11 mouse cellular contexts compared by ENCODE assay signal in the genomic region with DNA sequence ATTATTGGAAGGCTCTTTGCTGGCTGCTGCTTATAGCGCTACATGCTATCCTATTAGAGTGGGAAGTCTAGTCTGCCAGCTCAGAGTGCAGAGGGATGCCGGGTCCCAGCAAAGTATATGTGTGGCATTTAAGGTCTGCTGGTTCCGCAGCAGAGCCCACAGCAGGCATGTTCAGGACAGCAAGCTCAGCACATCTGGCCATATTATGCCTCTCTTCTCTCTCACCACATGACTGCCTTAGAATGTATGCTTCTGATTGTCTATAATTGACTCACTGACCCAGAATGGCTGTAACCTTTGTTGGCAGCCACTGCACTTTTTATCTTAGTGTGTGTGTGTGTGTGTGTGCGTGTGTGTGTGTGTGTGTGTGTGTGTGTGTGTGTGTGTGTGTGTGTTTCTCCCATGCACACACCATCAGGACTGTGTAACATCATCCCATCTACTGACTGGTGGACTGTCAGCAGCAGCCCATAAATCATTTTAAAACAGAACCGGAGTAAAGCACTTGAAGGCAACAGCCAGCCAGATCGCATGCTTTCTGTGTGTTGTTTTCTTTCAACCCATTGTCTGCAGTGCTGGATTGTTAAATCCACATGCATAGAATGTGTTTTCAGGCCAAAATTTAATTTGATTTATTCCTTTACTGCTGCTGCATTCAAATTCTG.
DNase-seq lines count a peak whose midpoint lies in the region; ATAC-seq and TF ChIP-seq lines count a peak whose summit lies in the region.
"Had no signal": no experiment of that assay in that cellular context is flagged by ENCODE, and none has a peak within 500 bp of the region (broad histone marks: within the 10 kb centered on the region; RNA-seq: fewer than 3 reads in every experiment).

No protein-coding gene starts in this region.

- peak; percentile 52; the same call in 1 of the 2 replicates for ATAC-seq in midbrain, embryonic 12.5 days (ENCODE audit: low FRiP score, low read depth)

- 76% methylated on average over 6 of the region's 6 CpGs for WGBS in heart, adult 2 months
- WGBS in midbrain, embryonic 12.5 days = 63% methylated on average over 6 of the region's 6 CpGs

- no peaks in the 10 kb centered on the region for H3K9me3 ChIP-seq in midbrain, embryonic 12.5 days
- H3K9me3 ChIP-seq: heart, embryonic 12.5 days had no signal

- H3K4me3 ChIP-seq in heart, adult 2 months = no peak overlapping the region
- no peak overlapping the region for H3K4me3 ChIP-seq in midbrain, embryonic 12.5 days
- H3K4me3 ChIP-seq: heart, embryonic 12.5 days; left cerebral cortex, adult 2 months had no signal

- peaks cover 3% of the 10 kb centered on the region for H3K4me1 ChIP-seq in heart, adult 2 months (ENCODE audit: control insufficient read depth, insufficient read depth, low read length)
- peaks cover 13% of the 10 kb centered on the region for H3K4me1 ChIP-seq in midbrain, embryonic 12.5 days

- intact Hi-C loops in heart, adult 2 months (cut with DNase I) = no loop called here

- DNase-seq in heart, adult 11 months = peak; percentile 49
- DNase-seq in heart, adult 2 months = no peak
- peak; percentile 37 for DNase-seq in MN1 (ENCODE audit: low spot score)
- DNase-seq in forelimb bud, embryonic 11.5 days (ENCODE audit: low read depth, low spot score) = peak; percentile 59
- no peak for DNase-seq in cerebellum, postnatal 4 days (ENCODE audit: low spot score in 2 of 2)
- DNase-seq in right cerebral cortex, postnatal 14 days = no peak
- no peak for DNase-seq in gastrocnemius, adult 8-10 months (ENCODE audit: low spot score in 2 of 2)
- DNase-seq: cerebellum, adult 9-10 months had no signal

- no peak for TF ChIP-seq CTCF in heart, adult 2 months (IDR thresholded peaks at IDR 0.05)

- TF ChIP-seq POLR2A in heart, adult 2 months (IDR thresholded peaks at IDR 0.05; ENCODE audit: insufficient read depth, low read depth, low read length) = no peak

- H3K9ac ChIP-seq in heart, adult 2 months (ENCODE audit: low read depth, low read length) = no peak overlapping the region
- no peak overlapping the region for H3K9ac ChIP-seq in midbrain, embryonic 12.5 days (replicated peaks)
- H3K9ac ChIP-seq: heart, embryonic 12.5 days had no signal

- no peaks in the 10 kb centered on the region for H3K36me3 ChIP-seq in heart, adult 2 months (ENCODE audit: control insufficient read depth, insufficient read depth, low read length)
- no peaks in the 10 kb centered on the region for H3K36me3 ChIP-seq in midbrain, embryonic 12.5 days
- H3K36me3 ChIP-seq: heart, embryonic 12.5 days had no signal

- no peak overlapping the region for H3K4me2 ChIP-seq in midbrain, embryonic 12.5 days (replicated peaks)
- H3K4me2 ChIP-seq: heart, embryonic 12.5 days had no signal

- TF ChIP-seq EP300 in heart, adult 2 months (IDR thresholded peaks at IDR 0.05; ENCODE audit: insufficient read depth, low read depth, low read length) = no peak

- no peaks in the 10 kb centered on the region for H3K27me3 ChIP-seq in heart, adult 2 months (ENCODE audit: control insufficient read depth, insufficient read depth, low read length)
- H3K27me3 ChIP-seq in midbrain, embryonic 12.5 days = no peaks in the 10 kb centered on the region
- H3K27me3 ChIP-seq: heart, embryonic 12.5 days had no signal

- H3K27ac ChIP-seq in heart, adult 2 months = no peak overlapping the region
- H3K27ac ChIP-seq in midbrain, embryonic 12.5 days (replicated peaks) = peak overlapping the region; percentile 31
- H3K27ac ChIP-seq: left cerebral cortex, adult 2 months had no signal

- H3K79me2 ChIP-seq in heart, adult 2 months (replicated peaks; ENCODE audit: control insufficient read depth, insufficient read depth, low read length) = no peaks in the 10 kb centered on the region

Comparison
In these comparisons a context has a peak if more than half of its experiments do, and no peak if none do; other contexts are left out.
1. DNase-seq: peak in heart, adult 11 months (single experiment), MN1 (single experiment) and forelimb bud, embryonic 11.5 days (single experiment); none in heart, adult 2 months (0 of 2), cerebellum, postnatal 4 days (0 of 2), right cerebral cortex, postnatal 14 days (single experiment) and gastrocnemius, adult 8-10 months (0 of 2).